Mouse (Mus musculus): ENCODE data around the gene Lat2. TPM values are rescaled to one million over a fixed set of nuclear protein-coding genes. Genes with fewer than 3 reads are reported as not detected.
"Not testable (repeated sequence)": the region's sequence is repeated elsewhere in the genome, so short reads cannot be mapped to it uniquely, and the experiment has no call there.

Lat2 gene
- 1.6 TPM in 2 replicates for polyA plus RNA-seq (2015; fragmentation: Nextera tagmentation; extraction: Ambion mirVana)

GRCm38 (mm10) chr5:134614802-134615201 is at the start of gene Lat2:
TSS of gene Lat2 (minus strand) at chr5:134615025.
- DNase-seq (no peak), ATAC-seq (ENCODE audit: low read depth) (no peak)
- Histone ChIP-seq H3K4me3 (replicated peaks) (no peak within 1 kb of the TSS), H3K36me3 (peaks cover 41% of the 10 kb centered on the region), H3K9ac (no peak within 1 kb of the TSS), H3K27ac (peak within 1 kb of the TSS; percentile 24; the same call in 1 of the 2 replicates), H3K4me1 (replicated peaks) (peaks cover 6% of the 10 kb centered on the region), H3K9me3 (replicated peaks) (no peaks in the 10 kb centered on the region), H3K4me2 (no peak within 1 kb of the TSS), H3K27me3 (no peaks in the 10 kb centered on the region)
- whole genome bisulfite sequencing (ENCODE audit: insufficient replicate concordance): 69% methylated on average over 7 of the region's 7 CpGs

DNA sequence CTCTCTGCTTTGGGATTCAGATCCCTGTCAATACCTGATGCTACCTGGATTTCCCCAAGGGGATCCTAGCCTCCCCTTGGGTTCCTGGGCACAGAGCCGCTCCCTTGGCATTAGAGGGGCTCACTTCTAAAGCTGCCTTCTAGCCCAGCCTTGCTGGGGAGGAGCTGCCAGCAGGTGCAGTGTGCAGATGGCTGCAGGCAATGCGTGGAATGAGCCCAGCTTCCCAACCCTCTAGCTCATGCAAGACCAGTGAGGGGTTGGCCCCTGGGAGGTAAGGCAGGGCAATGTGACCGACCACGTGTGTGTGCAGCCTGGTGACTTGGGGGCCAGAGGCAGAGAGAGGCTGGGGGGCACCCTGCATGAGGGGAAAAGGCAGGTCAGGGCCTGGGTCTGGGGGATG is 41.9 kb upstream of the Lat2 start:
- DNase-seq (no peak), ATAC-seq (ENCODE audit: low read depth) (no peak)
- no peak overlapping the region for H3K27ac ChIP-seq
- no peaks in the 10 kb centered on the region for H3K36me3 ChIP-seq
- no peaks in the 10 kb centered on the region for H3K9me3 ChIP-seq (replicated peaks)
- no peaks in the 10 kb centered on the region for H3K4me1 ChIP-seq (replicated peaks)
- WGBS (ENCODE audit: insufficient replicate concordance): 75% methylated on average over 4 of the region's 4 CpGs
- no peak overlapping the region for H3K4me2 ChIP-seq
- H3K27me3 ChIP-seq: no peaks in the 10 kb centered on the region
- H3K4me3 ChIP-seq (replicated peaks): no peak overlapping the region
- no peak overlapping the region for H3K9ac ChIP-seq

GRCm38 (mm10) chr5:134652015-134652414 is 37.2 kb upstream of the Lat2 start:
- no peaks in the 10 kb centered on the region for H3K9me3 ChIP-seq (replicated peaks)
- peaks cover 4% of the 10 kb centered on the region; the same call in 1 of the 2 replicates for H3K4me1 ChIP-seq (replicated peaks)
- no peak overlapping the region for H3K4me3 ChIP-seq (replicated peaks)
- no peaks in the 10 kb centered on the region for H3K36me3 ChIP-seq
- ATAC-seq (ENCODE audit: low read depth) (no peak), DNase-seq (no peak)
- H3K9ac ChIP-seq: no peak overlapping the region
- 45% methylated on average over 7 of the region's 7 CpGs for WGBS (ENCODE audit: insufficient replicate concordance)
- H3K27ac ChIP-seq: no peak overlapping the region
- H3K4me2 ChIP-seq: no peak overlapping the region
- no peaks in the 10 kb centered on the region for H3K27me3 ChIP-seq

GRCm38 (mm10) chr5:134650926-134651325 is 36.1 kb upstream of the Lat2 start:
- DNase-seq: peak; percentile 56
- no peaks in the 10 kb centered on the region for H3K36me3 ChIP-seq
- WGBS (ENCODE audit: insufficient replicate concordance): 25% methylated on average over 4 of the region's 5 CpGs

DNA sequence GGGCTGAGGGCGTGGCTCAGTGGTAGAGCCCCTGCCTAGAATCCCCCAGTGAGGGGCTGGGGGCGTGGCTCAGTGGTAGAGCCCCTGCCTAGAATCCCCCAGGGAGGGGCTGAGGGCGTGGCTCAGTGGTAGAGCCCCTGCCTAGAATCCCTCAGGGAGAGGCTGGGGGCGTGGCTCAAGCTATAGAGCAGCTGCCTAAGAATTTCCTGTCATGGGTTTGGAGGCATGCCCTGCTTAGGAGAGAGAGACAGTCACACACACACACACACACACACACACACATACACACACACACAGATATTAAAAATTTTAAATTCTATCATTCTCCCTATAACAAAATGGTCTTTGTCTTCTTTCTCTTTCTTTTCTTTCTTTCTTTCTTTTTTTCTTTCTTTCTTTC is 34.2 kb upstream of the Lat2 start:
- H3K36me3 ChIP-seq; H3K4me1 ChIP-seq (replicated peaks); H3K9me3 ChIP-seq (replicated peaks); H3K4me2 ChIP-seq; ATAC-seq (ENCODE audit: low read depth); DNase-seq; H3K27ac ChIP-seq; H3K9ac ChIP-seq; H3K27me3 ChIP-seq; H3K4me3 ChIP-seq (replicated peaks): not testable (repeated sequence)
- WGBS (ENCODE audit: insufficient replicate concordance): 56% methylated on average over 4 of the region's 4 CpGs

More at GRCm38 (mm10) chr5:134650926-134651325, 36.1 kb upstream of the Lat2 start:
- H3K4me1 ChIP-seq (replicated peaks): peaks cover 4% of the 10 kb centered on the region; the same call in 1 of the 2 replicates
- H3K4me2 ChIP-seq: no peak overlapping the region
- H3K27ac ChIP-seq: no peak overlapping the region
- no peak for ATAC-seq (ENCODE audit: low read depth)
- no peaks in the 10 kb centered on the region for H3K27me3 ChIP-seq
- H3K4me3 ChIP-seq (replicated peaks): no peak overlapping the region
- no peaks in the 10 kb centered on the region for H3K9me3 ChIP-seq (replicated peaks)
- H3K9ac ChIP-seq: no peak overlapping the region

DNA sequence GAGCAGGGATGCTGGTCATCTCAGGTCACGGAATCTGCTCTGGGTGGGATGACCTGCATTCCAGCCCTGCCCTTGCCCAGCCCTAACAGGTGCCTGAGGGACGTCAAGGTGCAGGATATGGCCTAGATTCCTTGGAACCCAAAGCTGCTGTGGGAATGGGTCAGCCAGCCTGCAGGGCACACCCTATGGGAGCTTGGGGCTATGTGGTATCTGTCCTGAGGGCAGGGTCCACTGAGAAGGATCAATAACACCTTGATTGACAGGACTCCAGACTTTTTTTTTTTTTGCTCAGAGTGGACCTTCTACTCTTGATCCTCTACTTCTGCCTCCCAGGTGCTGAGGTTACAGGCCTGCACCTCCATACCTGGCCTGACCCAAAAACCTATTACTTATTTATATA is 32.6 kb upstream of the Lat2 start:
- WGBS (ENCODE audit: insufficient replicate concordance): 54% methylated on average over 2 of the region's 2 CpGs
- Histone ChIP-seq H3K9ac (no peak overlapping the region), H3K27ac (no peak overlapping the region), H3K9me3 (replicated peaks) (no peaks in the 10 kb centered on the region), H3K4me2 (no peak overlapping the region), H3K27me3 (no peaks in the 10 kb centered on the region), H3K4me1 (replicated peaks) (peaks cover 9% of the 10 kb centered on the region; the same call in 1 of the 2 replicates), H3K4me3 (replicated peaks) (no peak overlapping the region), H3K36me3 (no peaks in the 10 kb centered on the region)
- no peak for DNase-seq
- ATAC-seq (ENCODE audit: low read depth): peak; percentile 47

GRCm38 (mm10) chr5:134646461-134646860 is 31.6 kb upstream of the Lat2 start:
- Histone ChIP-seq H3K36me3 (no peaks in the 10 kb centered on the region), H3K9me3 (replicated peaks) (no peaks in the 10 kb centered on the region), H3K4me3 (replicated peaks) (no peak overlapping the region), H3K4me2 (no peak overlapping the region), H3K27ac (no peak overlapping the region), H3K4me1 (replicated peaks) (peaks cover 9% of the 10 kb centered on the region; the same call in 1 of the 2 replicates), H3K9ac (no peak overlapping the region), H3K27me3 (no peaks in the 10 kb centered on the region)
- ATAC-seq (ENCODE audit: low read depth): no peak
- 64% methylated on average over 4 of the region's 4 CpGs for WGBS (ENCODE audit: insufficient replicate concordance)
- DNase-seq: no peak

DNA sequence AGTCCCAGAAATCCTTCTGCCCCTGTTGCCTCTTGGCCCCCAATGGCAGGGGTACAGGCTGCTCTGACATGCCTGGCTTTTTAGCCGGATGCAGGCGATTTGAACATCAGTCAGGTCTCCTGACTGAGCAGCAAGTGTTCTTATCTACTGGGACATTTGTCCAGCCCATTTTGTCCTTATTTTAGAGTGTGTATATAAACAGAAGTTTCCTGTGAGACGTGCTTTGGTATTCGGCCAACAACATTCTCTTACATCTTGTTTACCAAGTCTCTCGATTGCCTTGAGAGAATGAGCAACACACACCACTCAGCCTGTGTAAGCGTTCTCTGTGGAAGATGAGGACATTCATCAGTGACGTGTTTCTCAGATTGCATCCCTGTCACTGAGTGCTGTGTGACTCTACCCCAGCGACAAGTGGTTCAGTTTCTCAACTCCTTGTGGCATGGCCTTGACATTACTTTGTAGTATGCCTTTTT is 29.9 kb upstream of the Lat2 start:
- DNase-seq: no peak
- Histone ChIP-seq H3K9me3 (replicated peaks) (no peaks in the 10 kb centered on the region), H3K27me3 (no peaks in the 10 kb centered on the region), H3K4me3 (replicated peaks) (no peak overlapping the region), H3K36me3 (no peaks in the 10 kb centered on the region), H3K4me1 (replicated peaks) (peaks cover 15% of the 10 kb centered on the region), H3K4me2 (no peak overlapping the region), H3K27ac (no peak overlapping the region), H3K9ac (no peak overlapping the region)
- WGBS (ENCODE audit: insufficient replicate concordance): 44% methylated on average over 8 of the region's 8 CpGs
- no peak for ATAC-seq (ENCODE audit: low read depth)

- Histone ChIP-seq H3K4me2 (no peak overlapping the region), H3K27me3 (no peaks in the 10 kb centered on the region), H3K4me1 (replicated peaks) (peaks cover 18% of the 10 kb centered on the region), H3K9me3 (replicated peaks) (no peaks in the 10 kb centered on the region), H3K27ac (no peak overlapping the region), H3K36me3 (no peaks in the 10 kb centered on the region), H3K9ac (no peak overlapping the region), H3K4me3 (replicated peaks) (no peak overlapping the region)
- 50% methylated on average over 1 of the region's 1 CpGs for WGBS (ENCODE audit: insufficient replicate concordance)
- DNase-seq (no peak), ATAC-seq (ENCODE audit: low read depth) (no peak)
Measured at GRCm38 (mm10) chr5:134644121-134644520, 29.3 kb upstream of the Lat2 start.

DNA sequence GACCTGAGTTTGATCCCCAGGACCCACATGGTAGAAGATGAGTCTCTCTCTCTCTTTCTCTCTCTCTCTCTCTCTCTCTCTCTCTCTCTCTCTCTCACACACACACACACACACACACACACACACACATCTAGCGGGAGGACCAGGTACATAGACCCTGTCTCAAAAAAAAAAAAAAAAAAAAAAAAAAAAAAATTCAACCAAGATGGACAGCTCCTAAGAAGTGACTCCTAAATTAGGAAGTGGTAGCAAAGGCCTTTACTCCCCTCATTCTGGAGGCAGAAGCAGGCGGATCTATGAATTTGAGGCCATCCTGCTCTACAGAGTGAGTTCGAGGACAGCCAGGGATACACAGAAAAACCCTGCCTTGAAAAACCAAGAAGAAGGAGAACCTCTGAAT is 25.5 kb upstream of the Lat2 start:
- H3K27ac ChIP-seq: 0 out of 2 replicates have a peak overlapping the region, but pooled peaks have one; percentile 8
- no peak overlapping the region for H3K4me2 ChIP-seq
- no peaks in the 10 kb centered on the region for H3K27me3 ChIP-seq
- H3K9ac ChIP-seq: no peak overlapping the region
- DNase-seq (no peak), ATAC-seq (ENCODE audit: low read depth) (no peak)
- no peak overlapping the region for H3K4me3 ChIP-seq (replicated peaks)
- peaks cover 40% of the 10 kb centered on the region for H3K4me1 ChIP-seq (replicated peaks)
- peaks cover 16% of the 10 kb centered on the region for H3K36me3 ChIP-seq
- 68% methylated on average over 3 of the region's 3 CpGs for WGBS (ENCODE audit: insufficient replicate concordance)
- no peaks in the 10 kb centered on the region for H3K9me3 ChIP-seq (replicated peaks)

GRCm38 (mm10) chr5:134639269-134639682 is 24.5 kb upstream of the Lat2 start, which contains the start of gene Eif4h:
TSS of gene Eif4h (minus strand) at chr5:134639490.
- H3K27ac ChIP-seq: peak within 1 kb of the TSS; percentile 94
- peak; percentile 94 for DNase-seq
- no peaks in the 10 kb centered on the region for H3K27me3 ChIP-seq
- peak within 1 kb of the TSS; percentile 99 for H3K4me3 ChIP-seq (replicated peaks)
- H3K4me1 ChIP-seq (replicated peaks): peaks cover 37% of the 10 kb centered on the region
- peak within 1 kb of the TSS; percentile 89 for H3K4me2 ChIP-seq
- H3K9ac ChIP-seq: peak within 1 kb of the TSS; percentile 99
- WGBS (ENCODE audit: insufficient replicate concordance): 0% methylated on average over 49 of the region's 52 CpGs
- peak; percentile 90 for ATAC-seq (ENCODE audit: low read depth)
- H3K9me3 ChIP-seq (replicated peaks): no peaks in the 10 kb centered on the region
- H3K36me3 ChIP-seq: peaks cover 25% of the 10 kb centered on the region

Data from liver, embryonic 13.5 days (tissue).